Mouse (Mus musculus) kidney, postnatal 25 days (tissue): ENCODE results near the gene Rnf215.
"Not testable (repeated sequence)": the region's sequence is repeated elsewhere in the genome, so short reads cannot be mapped to it uniquely, and the experiment has no call there.

Source experiments
- DNase-seq, 2 experiments: peaks; one replicate each; pipeline ENCODE4 v3.0.0; 2021; ENCODE audit warnings: mixed read lengths in 2 of 2

Rnf215 gene

DNA sequence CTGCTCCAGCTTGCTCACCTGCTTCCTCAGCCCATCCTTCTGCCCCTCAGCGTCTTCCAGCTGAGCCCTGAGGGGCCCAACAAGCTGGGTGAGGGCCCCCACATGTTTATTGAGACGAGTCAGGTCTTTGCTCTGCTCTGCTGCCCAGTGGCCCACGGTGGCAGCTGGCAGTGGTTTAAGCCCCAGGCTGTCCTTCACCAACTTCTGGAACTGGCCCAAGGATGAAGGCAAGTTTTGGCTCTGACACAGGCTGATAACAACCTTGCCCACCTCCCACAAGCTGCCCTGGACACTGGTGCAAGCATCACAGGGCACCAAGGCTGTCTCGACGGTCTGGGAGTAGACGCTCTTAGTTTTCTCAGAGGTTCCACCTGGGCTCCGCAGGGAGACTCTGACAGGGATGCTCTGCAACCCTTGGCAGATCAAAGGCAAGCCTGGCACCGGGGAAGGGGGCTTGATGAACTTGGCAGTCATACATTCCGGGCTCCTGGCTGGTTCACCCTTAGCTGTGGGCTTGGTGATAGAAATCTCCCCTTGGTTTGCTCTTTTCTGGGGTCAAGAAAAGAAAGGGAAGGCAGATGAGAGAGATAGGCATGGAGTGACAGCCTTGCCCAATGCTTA lies 13.6 kb downstream of the Rnf215 start:
- no peak for DNase-seq

DNA sequence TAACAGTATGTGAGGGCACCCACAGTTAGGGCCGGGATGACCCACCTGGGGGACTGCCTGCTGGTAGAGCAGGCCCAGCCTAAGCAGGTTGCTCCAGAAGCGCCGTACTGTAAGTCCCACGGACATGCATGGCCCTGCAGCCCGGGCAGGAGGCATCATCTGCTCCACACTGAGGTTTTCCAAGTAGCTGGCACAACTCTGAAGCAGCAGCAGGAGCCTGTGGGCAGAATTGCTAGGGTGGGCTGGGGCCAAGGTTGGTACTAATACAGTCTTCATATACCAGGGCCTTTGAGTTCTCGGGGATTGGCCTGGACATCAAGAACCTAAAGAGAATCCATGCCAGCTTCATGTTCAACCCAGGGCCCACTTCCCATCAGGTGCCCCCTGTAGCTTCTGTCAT lies 14.9 kb downstream of the Rnf215 start:
- DNase-seq = no peak

DNA sequence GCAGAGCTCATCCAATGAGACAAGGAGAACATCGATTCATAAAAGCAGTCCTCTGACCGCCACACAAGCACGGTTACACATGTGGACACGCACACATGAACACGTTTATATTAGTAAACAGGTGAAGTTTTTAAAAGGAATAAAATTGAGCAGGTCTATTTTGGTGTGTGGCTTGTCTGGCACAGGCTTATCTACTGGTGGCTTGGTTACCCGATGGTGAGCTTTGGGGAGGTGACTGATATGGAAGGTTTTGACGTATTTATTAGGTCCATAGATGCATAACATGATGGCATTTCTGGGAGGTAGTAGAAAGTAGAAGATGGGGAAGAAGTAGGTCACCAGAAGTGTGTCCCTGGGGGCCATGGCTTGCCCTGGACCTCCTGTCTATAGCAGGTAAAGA lies 18.7 kb downstream of the Rnf215 start:
- DNase-seq = no peak

DNA sequence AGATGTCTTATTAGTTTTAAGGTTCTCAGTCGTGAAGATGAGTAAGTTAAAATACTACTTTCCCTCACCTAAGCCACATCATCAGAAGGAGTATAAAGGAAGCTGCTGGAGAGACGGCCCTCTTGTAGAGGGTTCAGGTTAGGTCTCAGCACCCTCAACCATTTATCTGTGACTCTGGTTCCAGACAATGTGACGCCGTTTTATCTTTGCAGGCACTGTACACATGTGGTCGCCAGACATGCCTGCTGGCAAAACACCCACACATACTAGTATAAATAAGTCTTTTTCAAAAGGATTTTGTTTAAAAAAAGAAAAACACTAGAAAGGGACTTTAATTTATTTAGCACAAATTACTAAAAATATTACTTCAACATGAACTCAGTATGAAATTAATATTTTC lies 20.6 kb downstream of the Rnf215 start:
- DNase-seq = no peak

DNA sequence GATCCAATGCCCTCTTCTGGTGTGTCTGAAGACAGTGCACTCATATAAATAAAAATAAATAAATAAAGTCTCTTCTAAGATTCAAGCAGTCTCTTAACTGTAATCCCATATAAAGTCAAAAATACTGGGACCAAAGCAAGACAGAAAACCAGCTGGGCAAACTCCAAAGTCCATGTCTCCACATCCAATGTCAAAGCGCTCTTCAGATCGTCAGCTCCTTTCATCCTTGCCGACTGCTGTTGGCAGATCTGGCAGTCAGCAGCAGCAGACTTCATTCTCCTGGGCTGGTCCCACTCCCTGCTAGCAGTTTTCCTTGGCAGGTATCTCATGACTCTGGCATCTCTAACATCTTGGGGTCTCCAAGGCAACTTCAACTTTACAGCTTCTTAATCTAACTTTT lies 23.7 kb downstream of the Rnf215 start:
- DNase-seq = peak; percentile 34 to 60

DNA sequence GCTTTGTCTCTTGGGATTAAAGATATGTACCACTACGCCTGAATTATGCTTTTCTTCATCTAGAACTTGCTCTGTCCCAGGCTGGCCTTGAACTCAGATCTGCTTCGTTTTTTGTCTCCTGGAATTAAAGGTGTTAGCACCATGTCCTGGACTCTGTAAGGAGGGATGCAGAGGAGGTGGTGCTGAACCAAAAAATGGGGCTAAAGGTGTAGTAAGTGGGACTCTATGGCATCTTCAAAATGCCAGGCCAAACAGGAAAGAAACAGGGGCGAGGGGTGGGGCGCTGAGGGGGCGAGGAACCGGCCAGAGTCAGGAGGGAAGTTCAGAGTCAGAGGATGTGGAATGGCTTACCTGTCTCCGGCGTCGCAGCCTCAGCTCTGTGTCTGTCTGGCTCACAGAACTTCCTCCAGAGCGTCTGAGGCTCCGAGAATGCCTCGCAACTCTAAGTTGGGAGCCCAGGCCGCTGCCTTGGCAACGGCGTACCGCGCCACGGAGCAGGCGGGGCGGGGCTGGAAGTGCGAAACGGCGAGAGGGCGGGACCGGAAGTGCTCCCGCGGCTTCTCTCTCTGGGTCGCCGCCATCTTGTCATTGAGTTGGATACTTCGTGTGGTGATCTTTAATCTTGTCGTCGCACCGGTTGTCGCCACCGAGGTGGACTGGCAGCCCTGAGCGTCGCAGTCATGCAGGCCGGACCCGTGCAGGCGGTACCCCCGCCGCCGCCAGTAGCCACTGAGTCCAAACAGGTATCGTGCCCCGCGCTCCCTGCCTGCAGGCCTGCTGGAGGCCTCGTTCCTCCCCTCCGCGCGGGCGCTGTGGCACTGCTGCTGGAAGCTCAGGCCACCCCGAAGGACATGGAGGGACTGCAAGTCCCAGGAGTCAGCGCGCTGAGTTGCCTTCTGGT lies 25.1 kb downstream of the Rnf215 start, which contains the start of the genes Ccdc157 and Sf3a1:
Ccdc157 (minus strand) TSS at position 486 of the 901 bp plus-strand sequence.
Sf3a1 (plus strand) TSS at position 543 of the 901 bp plus-strand sequence.
- DNase-seq = peak; percentile 95 to 96

DNA sequence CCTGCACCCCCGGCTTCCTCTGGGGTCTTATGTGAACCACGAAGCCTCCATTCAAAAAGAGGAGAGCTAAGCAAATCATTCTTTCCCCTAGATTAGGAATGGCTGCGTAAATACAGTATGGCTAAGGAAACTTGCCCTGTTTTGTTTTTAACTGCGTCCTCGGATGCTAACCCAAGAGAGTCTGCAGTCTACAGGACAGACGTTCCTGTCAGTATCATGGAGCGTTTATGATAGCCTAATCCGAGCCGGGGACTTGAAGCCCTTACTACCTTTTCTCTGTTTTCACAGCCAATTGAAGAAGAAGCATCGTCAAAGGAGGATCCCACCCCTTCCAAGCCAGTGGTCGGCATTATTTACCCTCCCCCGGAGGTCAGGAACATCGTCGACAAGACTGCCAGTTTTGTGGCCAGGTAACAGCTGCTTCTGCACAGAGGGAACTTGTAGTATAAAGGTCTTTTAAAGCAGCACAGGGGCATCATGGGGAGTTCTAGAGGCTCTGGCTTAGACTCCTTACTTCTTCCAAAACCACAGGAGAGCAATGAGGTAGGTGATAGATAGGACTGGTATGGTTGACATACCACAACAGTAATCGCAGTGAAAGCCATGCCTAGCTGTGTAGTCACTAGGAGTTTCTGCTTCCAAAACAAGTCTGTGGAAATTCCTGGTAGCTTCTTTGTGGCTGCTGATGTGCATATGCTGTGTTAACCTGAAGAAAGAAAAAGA lies 25.9 kb downstream of the Rnf215 start:
- DNase-seq = no peak

DNA sequence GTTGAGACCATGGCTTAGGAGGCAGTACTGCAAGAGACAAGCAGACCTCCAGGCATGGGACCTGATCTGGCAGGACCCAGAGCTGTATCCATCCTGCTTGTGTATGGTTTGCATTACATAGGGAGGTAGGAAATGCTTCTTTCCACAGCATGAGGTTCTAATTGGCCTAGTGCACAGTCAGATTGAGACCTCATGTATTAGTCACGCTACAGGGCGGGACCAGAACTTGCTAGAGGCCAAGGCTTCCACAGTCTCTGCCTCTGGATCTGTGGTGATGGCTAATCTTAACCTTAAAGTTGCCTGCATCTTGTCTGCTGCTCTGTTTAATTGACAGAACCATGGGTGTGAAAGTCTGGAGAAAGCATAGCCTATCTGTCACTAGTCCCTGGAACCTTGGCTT lies 29.7 kb downstream of the Rnf215 start:
- no peak for DNase-seq

DNA sequence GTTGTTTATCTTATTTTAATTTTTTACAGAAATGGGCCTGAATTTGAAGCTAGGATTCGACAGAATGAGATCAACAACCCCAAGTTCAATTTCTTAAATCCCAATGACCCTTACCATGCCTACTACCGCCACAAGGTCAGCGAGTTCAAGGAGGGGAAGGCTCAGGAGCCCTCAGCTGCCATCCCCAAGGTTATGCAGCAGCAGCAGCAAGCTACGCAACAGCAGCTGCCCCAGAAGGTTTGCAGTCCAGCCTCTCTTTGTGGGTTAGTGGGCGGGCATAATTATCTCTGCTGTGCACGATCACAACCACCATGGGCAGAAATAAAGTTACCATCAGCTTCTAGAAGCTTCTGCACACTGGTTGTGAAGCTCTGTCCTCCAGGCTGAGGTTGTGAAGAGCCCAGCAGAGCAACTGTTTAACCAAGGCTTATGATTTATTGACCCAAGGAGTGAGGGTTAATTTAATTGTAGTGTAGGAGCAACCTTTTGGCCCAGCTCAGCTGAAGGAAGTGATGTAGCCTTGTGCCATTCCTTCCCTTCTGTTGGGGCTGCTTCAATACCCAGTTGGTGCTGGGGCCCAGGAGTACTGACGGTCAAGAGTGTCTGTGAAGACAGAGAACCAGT lies 31.6 kb downstream of the Rnf215 start:
- no peak for DNase-seq

DNA sequence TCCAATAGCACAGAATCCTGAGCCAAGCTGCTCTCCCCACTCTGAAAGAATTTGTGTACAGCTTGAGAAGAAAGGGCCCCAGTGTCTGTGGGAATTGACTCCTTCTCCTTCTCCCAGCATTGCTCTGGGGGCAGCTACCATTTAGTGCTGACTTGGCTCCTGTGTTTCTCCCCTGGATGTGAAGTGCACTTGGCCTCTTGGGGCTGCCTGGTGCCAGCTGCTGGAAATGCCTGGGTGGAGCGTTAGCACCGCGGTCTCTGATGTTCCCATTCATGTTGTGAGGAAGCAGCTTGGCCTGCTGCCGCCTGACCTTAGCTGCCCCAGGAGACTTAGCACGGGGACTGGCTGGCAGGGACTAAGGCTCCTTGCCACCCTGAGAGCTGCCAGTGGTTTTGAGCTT lies 39.6 kb downstream of the Rnf215 start:
- DNase-seq = peak; percentile 39 to 70

DNA sequence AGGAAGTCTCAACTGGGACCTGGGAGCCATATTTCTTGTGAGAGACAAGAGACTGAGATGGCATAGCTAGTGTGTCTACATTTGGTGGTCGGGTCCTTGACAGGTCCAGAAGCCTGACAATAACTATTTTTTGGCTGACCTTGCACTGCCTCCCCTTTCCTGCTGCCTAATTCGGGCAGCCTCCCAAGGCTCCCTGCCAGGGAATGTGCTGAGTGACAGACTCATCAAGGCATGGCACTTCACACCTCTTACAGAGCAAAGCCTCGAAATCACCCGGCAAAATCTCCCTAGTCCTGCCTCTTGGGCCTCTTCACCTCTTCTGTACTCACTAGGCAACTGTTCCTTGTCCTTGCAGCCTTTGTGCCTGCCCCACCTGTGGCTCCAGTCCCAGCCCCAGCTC lies 42.7 kb downstream of the Rnf215 start:
- DNase-seq = no peak

DNA sequence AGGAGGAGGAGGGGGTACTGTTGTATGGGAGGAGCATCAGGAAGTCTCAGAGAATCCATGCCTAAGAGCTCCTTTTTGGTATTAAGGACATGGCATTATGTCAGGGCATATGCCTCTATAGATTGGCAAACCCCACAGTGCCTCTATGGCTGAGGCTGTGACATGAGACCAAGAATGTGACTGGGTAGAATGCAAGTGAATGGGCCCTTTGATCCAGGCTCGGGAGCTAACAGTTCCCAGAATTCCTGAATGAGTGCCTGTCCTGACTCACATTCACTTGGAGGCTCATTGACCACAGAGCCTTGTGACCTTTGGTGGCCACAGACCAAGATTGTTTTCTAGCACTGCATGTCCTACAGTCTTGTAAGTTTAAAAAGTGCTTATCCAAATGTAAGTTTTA lies 47.1 kb downstream of the Rnf215 start:
- no peak for DNase-seq

DNA sequence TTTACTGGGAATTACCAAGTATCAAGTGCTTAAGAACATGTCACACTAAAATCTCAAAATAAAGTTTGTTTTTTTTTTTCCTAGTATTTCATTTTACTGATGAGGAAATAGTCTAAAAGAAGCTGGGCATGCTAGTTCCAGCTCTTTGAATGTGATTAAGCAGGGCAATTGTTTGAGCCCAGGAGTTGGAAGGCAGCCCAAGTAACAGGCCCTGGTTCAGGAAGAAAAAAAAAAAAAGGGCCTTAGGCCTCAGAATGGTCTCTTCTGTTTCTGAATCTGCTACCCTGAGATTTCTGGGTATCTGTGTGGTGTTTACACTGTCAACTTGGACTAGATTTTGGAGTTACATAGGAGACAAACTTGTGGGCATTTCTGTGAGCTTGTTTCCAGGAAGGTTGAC lies 48.5 kb downstream of the Rnf215 start:
- peak; percentile 52 to 60 for DNase-seq

DNA sequence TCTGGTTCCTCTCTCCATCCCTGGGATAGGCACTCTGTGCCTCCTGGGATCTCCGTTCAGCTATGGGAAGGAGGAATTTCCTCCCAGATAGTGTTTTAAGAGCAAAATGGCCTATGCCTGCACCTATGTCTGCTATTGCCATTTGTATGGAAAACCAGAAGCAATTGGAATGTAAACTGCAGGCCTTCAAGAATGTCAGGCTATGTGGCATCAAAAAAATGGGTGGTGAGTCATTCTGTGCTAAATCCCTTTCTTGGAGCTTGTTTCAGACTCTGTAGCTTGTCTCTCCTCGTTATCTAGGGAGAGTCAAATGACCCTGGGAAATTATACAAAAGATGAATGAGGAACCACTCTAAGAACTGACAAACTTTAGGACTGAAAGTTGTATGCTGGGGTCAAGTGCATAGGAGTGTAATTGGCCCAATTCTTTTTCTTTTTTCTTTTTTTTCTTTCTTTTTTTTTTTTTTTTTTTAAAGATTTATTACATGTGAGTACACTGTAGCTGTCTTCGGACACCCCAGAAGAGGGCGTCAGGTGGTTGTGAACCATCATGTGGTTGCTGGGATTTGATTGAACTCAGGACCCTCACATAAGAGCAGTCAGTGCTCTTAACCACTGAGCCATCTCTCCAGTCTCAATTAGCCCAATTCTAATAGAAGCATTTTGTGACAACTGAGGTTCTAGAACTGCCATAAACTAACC lies 49.4 kb downstream of the Rnf215 start:
- DNase-seq = peak; percentile 46 to 47

DNA sequence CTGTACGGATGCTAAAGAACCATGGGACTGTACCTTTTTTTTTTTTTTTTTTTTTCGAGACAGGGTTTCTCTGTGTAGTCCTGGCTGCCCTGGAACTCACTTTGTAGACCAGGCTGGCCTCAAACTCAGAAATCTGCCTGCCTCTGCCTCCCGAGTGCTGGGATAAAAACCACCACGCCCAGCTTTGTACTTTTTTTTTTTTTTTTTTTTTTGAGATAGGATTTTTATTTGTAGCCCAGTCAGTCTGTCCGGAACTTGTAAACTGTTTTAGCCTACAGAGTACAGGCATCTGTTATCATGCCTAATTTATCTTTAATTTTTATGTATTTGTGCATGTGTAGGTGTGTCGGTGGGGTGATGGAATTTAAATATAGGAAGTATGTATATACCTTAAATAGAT lies 50.5 kb downstream of the Rnf215 start:
- DNase-seq = not testable (repeated sequence)

DNA sequence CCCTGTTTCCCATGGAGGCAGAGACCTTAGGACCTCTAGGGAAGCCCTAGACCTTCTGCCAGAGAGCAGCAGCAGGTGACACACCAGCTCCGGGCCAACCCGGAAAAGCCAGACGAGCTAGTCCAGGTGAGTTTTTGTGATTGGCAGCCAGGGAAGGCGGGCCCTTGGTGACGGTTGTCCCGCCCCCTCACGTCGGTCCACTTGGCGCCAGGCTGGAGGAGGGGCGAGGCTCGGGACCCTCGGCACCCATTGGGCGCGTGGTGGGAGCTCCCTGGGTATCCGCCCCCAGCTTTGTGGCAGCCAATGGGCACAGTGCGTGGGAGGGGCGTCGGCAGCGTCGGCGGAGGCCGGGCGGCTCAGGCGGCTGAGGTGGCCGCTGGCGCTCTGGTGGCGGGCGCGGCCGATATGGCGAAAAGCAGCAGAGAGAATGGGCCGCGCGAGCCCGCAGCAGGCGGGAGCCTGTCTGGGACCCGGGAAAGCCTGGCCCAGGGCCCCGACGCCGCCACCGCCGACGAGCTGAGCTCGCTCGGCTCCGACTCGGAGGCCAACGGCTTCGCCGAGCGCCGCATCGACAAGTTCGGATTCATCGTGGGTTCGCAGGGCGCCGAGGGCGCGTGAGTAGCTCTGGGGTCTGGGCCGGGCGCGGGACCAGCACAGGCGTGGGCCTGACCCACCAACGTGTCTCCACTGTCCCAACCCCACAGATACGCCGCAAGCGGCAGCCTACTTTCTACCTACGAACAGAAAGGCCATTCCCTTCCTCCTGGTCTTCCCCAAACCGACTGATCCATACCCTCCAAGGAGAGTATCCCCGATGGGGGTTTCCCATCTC lies 51.7 kb downstream of the Rnf215 start, which contains the start of gene Tbc1d10a:
Tbc1d10a (plus strand) TSS at position 304 of the 832 bp plus-strand sequence.
- DNase-seq = peak; percentile 98 to 100

DNA sequence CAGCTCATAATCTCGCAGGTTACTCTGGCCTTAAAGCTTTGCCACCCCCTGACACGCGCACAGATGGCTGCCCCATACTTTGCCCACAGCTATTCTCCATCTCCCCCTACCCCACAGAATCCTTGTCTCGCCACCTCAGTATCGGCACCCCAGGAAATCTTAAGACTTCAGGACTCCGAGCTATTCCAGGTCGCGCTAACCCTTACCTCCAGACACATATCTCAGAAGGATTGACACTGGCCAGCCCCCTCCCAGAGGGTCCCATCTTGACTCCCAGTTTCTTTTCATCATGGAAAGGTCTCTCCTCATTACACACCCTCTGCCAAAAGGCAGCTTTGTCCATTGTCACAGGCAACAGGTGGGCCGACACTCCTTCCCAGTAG lies 52.3 kb downstream of the Rnf215 start:
- no peak for DNase-seq

DNA sequence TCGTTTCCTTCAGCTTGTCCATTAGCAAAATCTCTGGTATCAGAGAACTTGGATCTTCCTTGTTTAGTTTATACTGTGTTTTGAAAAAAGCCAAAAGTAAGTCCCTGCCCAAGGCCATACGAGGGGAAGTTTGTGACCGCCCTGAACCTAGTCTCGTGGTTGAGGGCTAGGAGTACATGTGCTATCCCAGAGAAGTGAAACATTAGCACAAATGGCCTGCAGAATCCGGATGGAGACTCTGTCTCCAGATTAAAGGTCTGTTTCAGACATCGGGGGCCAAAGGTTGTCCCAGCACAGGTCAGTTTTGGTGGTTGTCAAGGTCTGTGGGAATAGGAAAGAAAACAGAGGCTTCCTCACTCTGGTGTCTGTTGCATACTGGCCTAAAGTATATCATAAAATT lies 54.2 kb downstream of the Rnf215 start:
- DNase-seq = peak; percentile 76 to 89

DNA sequence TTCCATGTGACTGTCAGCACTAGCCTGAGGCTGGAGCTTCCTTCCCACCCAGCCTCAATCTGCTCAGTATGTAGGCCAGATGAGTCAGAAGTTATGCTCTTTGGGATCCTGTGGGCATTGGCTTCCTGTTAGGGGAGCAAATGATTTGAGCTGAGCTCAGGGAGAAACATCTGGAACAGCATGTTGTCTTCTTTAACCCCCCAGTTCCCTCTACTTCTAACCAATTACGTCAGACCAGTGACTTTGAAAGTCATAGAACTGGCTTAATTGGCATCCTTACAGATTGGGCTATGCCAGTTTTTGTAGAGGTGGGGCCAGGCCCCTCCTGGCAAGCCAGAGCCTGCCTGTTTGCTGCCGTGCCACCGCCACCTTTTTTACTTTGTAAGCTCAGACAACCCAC lies 55.7 kb downstream of the Rnf215 start:
- peak in 1 of 2 experiments; percentile 45 for DNase-seq
